In the genomic region with DNA sequence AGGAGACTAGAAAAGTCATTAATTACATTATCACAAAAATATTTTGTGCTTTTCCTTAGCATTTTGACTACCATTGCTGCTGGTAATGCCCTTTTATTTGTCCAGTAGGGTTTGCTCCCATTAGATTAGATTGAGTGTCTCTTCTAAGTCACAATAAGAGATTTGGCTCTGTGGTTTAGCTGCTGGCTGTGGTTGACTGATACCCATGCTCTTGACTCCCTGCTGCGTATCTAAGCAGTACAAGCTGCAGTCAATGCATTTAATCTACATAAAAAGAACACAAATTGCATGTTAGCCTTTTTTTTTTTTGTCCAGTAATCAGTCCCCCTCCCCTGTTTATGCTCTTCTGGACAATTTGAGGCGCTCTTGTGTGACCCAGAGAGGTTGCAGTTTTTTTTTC, we compare ENCODE assay signal across 25 mouse cellular contexts.
DNase-seq lines count a peak whose midpoint lies in the region; ATAC-seq and TF ChIP-seq lines count a peak whose summit lies in the region.
"Had no signal": no experiment of that assay in that cellular context is flagged by ENCODE, and none has a peak within 500 bp of the region (broad histone marks: within the 10 kb centered on the region; RNA-seq: fewer than 3 reads in every experiment).

No protein-coding gene starts in this region.

- WGBS in neural tube, embryonic 12.5 days: 61% methylated on average over 2 of the region's 2 CpGs
- WGBS in neural tube, embryonic 15.5 days: 48% methylated on average over 2 of the region's 2 CpGs

- no peak overlapping the region for H3K4me2 ChIP-seq in neural tube, embryonic 12.5 days (replicated peaks)
- no peak overlapping the region for H3K4me2 ChIP-seq in neural tube, embryonic 15.5 days
- H3K4me2 ChIP-seq: forebrain, embryonic 15.5 days; heart, embryonic 11.5 days; heart, embryonic 15.5 days; hindbrain, embryonic 13.5 days; intestine, embryonic 15.5 days had no signal

- DNase-seq in MEL (ENCODE audit: low read depth, low spot score): peak; percentile 22
- DNase-seq in brain, embryonic 14.5 days (ENCODE audit: low read depth): peak; percentile 35
- DNase-seq in gastrocnemius, postnatal 36 days: no peak
- no peak for DNase-seq in left cerebral cortex, adult 8-10 months (ENCODE audit: low spot score in 2 of 2)
- DNase-seq: adrenal gland, adult 2 months; adrenal gland, postnatal 14 days; cerebellum, adult 11-12 months; cerebellum, adult 8-10 months; cerebellum, postnatal 10 days; cerebellum, postnatal 36 days; gastrocnemius, postnatal 25 days; heart, adult 11 months; heart, postnatal 10 days; heart, postnatal 36 days had no signal

- H3K27ac ChIP-seq in neural tube, embryonic 12.5 days: no peak overlapping the region
- no peak overlapping the region for H3K27ac ChIP-seq in neural tube, embryonic 15.5 days (replicated peaks)
- H3K27ac ChIP-seq in MEL (ENCODE audit: control insufficient read depth, low read depth, low read length): no peak overlapping the region
- H3K27ac ChIP-seq: forebrain, embryonic 10.5 days; forebrain, embryonic 15.5 days; heart, embryonic 15.5 days; hindbrain, embryonic 10.5 days; hindbrain, embryonic 13.5 days; intestine, embryonic 15.5 days had no signal

- H3K9me3 ChIP-seq in neural tube, embryonic 12.5 days: no peaks in the 10 kb centered on the region
- H3K9me3 ChIP-seq in neural tube, embryonic 15.5 days (replicated peaks): no peaks in the 10 kb centered on the region
- H3K9me3 ChIP-seq in MEL (replicated peaks; ENCODE audit: insufficient read depth, low read length): no peaks in the 10 kb centered on the region
- H3K9me3 ChIP-seq: forebrain, embryonic 10.5 days; forebrain, embryonic 15.5 days; heart, embryonic 15.5 days; hindbrain, embryonic 10.5 days; hindbrain, embryonic 13.5 days; intestine, embryonic 15.5 days had no signal

- no peak overlapping the region for H3K9ac ChIP-seq in neural tube, embryonic 12.5 days
- no peak overlapping the region for H3K9ac ChIP-seq in neural tube, embryonic 15.5 days (replicated peaks)
- no peak overlapping the region for H3K9ac ChIP-seq in MEL (ENCODE audit: control insufficient read depth, low read depth, low read length, poor library complexity, severe bottlenecking)
- H3K9ac ChIP-seq: forebrain, embryonic 15.5 days; heart, embryonic 15.5 days; hindbrain, embryonic 13.5 days; intestine, embryonic 15.5 days had no signal

- intact Hi-C loops in gastrocnemius, postnatal 36 days (cut with DNase I): loop anchor here (5.0 to 10.0 kb wide), 2 partner anchors 111 to 203 kb away; no protein-coding TSS in a partner anchor

- TF ChIP-seq POLR2A in MEL (IDR thresholded peaks at IDR 0.05; ENCODE audit: control insufficient read depth in 1 of 2, insufficient read depth in 1 of 2, low read depth in 1 of 2, low read length in 2 of 2, poor library complexity in 1 of 2): no peak
- TF ChIP-seq POLR2A in brain, embryonic 14.5 days (IDR thresholded peaks at IDR 0.05; ENCODE audit: borderline replicate concordance, extremely low read depth, insufficient read depth, insufficient read length, poor library complexity, severe bottlenecking): no peak

- H3K79me2 ChIP-seq in MEL (ENCODE audit: control insufficient read depth, insufficient read depth, low read length, poor library complexity): no peaks in the 10 kb centered on the region

- TF ChIP-seq RAD21 in MEL (IDR thresholded peaks at IDR 0.05; ENCODE audit: low read depth, low read length): no peak

- no peaks in the 10 kb centered on the region for H3K36me3 ChIP-seq in neural tube, embryonic 12.5 days
- H3K36me3 ChIP-seq in neural tube, embryonic 15.5 days: no peaks in the 10 kb centered on the region
- no peaks in the 10 kb centered on the region for H3K36me3 ChIP-seq in MEL (ENCODE audit: control insufficient read depth in 1 of 2, insufficient read depth in 2 of 2, low read length in 2 of 2)
- H3K36me3 ChIP-seq: forebrain, embryonic 10.5 days; forebrain, embryonic 15.5 days; heart, embryonic 15.5 days; hindbrain, embryonic 10.5 days; hindbrain, embryonic 13.5 days; intestine, embryonic 15.5 days had no signal

- ATAC-seq in neural tube, embryonic 12.5 days (ENCODE audit: low FRiP score, low read depth): 0 out of 2 replicates have a peak, but pooled peaks have one; percentile 29
- no peak for ATAC-seq in neural tube, embryonic 15.5 days (ENCODE audit: low FRiP score)
- peak; percentile 75 for ATAC-seq in megakaryocyte-erythroid progenitor cell, adult 5-6 weeks (replicated peaks; ENCODE audit: low FRiP score, low TSS enrichment, poor library complexity, severe bottlenecking)
- ATAC-seq: forebrain, embryonic 15.5 days; hindbrain, embryonic 16.5 days; intestine, embryonic 15.5 days had no signal

- no peak for TF ChIP-seq CTCF in MEL (IDR thresholded peaks at IDR 0.05 in 2 of 3, conservative IDR thresholded peaks at IDR 0.05 in 1 of 3; ENCODE audit: control insufficient read depth in 1 of 3, insufficient read depth in 1 of 3, low read depth in 2 of 3, low read length in 3 of 3, poor library complexity in 1 of 3, severe bottlenecking in 1 of 3)
- no peak for TF ChIP-seq CTCF in brain, embryonic 14.5 days (IDR thresholded peaks at IDR 0.05; ENCODE audit: borderline replicate concordance, extremely low read depth, insufficient read depth, insufficient read length)

- no peak overlapping the region for H3K4me3 ChIP-seq in neural tube, embryonic 12.5 days
- H3K4me3 ChIP-seq in neural tube, embryonic 15.5 days (replicated peaks): no peak overlapping the region
- H3K4me3 ChIP-seq in MEL (ENCODE audit: control insufficient read depth in 1 of 2, insufficient read depth in 1 of 2, low read depth in 2 of 2, low read length in 2 of 2): no peak overlapping the region
- H3K4me3 ChIP-seq: forebrain, embryonic 10.5 days; forebrain, embryonic 15.5 days; heart, embryonic 15.5 days; hindbrain, embryonic 10.5 days; hindbrain, embryonic 13.5 days; intestine, embryonic 15.5 days had no signal

- TF ChIP-seq EP300 in MEL (IDR thresholded peaks at IDR 0.05; ENCODE audit: low read depth in 1 of 2, low read length in 2 of 2): peak in 1 of 2 experiments; percentile 28; a peak in 1 of 4 replicates

- H3K4me1 ChIP-seq in neural tube, embryonic 12.5 days: no peaks in the 10 kb centered on the region
- no peaks in the 10 kb centered on the region for H3K4me1 ChIP-seq in neural tube, embryonic 15.5 days
- no peaks in the 10 kb centered on the region for H3K4me1 ChIP-seq in MEL (ENCODE audit: control insufficient read depth in 1 of 2, insufficient read depth in 2 of 2, low read length in 2 of 2)
- H3K4me1 ChIP-seq: forebrain, embryonic 10.5 days; forebrain, embryonic 15.5 days; heart, embryonic 15.5 days; hindbrain, embryonic 10.5 days; hindbrain, embryonic 13.5 days; intestine, embryonic 15.5 days had no signal

- no peaks in the 10 kb centered on the region; the same call in 1 of the 2 replicates for H3K27me3 ChIP-seq in neural tube, embryonic 12.5 days (replicated peaks)
- H3K27me3 ChIP-seq in neural tube, embryonic 15.5 days (replicated peaks): peaks cover 18% of the 10 kb centered on the region; the same call in 1 of the 2 replicates
- H3K27me3 ChIP-seq in MEL (ENCODE audit: control insufficient read depth in 1 of 2, insufficient read depth in 2 of 2, low read length in 2 of 2): no peaks in the 10 kb centered on the region
- H3K27me3 ChIP-seq: forebrain, embryonic 15.5 days; heart, embryonic 15.5 days; intestine, embryonic 15.5 days had no signal

TF ChIP-seq in MEL, 35 proteins besides CTCF, POLR2A, EP300 and RAD21:
- TF ChIP-seq TCF12 (IDR thresholded peaks at IDR 0.05; ENCODE audit: low read depth, low read length) (peak; percentile 55; the same call in 1 of the 2 replicates), GATA1 (IDR thresholded peaks at IDR 0.05; ENCODE audit: low read depth, low read length) (0 out of 2 replicates have a peak, but pooled peaks have one; percentile 10), MAX (IDR thresholded peaks at IDR 0.05; ENCODE audit: low read length) (no peak), POLR2AphosphoS5 (IDR thresholded peaks at IDR 0.05; ENCODE audit: borderline replicate concordance, low read depth, low read length) (no peak)
TF ChIP-seq in MEL: peak in this region for 2.

Comparison
In these comparisons a context has a peak if more than half of its experiments do, and no peak if none do; other contexts are left out.
1. DNase-seq: peak in MEL (single experiment) and brain, embryonic 14.5 days (single experiment); none in gastrocnemius, postnatal 36 days (0 of 2) and left cerebral cortex, adult 8-10 months (0 of 2).